8 mouse cellular contexts compared by ENCODE assay signal in the genomic region with DNA sequence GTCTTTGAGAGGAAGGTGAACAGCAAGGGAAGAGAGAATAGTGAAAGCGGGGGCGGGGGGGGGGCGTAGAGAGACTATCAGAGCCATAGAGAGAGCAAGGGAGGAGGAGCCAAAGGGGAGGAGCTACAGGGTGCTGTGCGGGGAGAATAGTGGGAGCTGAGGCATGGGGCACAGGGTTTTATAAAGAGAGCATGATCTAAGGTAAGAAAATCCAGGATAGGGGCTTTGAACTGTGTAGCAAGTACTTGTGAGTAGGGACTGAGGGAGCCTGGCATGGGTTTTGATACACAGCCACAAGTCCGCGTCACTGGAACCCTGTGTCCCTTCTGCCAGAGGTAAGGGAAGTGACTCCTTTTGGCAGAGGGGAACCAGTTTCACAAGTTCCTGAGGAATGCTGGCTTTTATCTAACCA. TPM values are rescaled to one million over a fixed set of nuclear protein-coding genes. Genes with fewer than 3 reads are reported as not detected.
DNase-seq lines count a peak whose midpoint lies in the region; ATAC-seq lines count a peak whose summit lies in the region.

No protein-coding gene starts in this region.

- DNase-seq in retina, postnatal 1 day, result peak; percentile 35
- DNase-seq in retina, embryonic 14.5 days (ENCODE audit: low spot score), result no peak
- peak; percentile 49 to 52 for DNase-seq in heart, postnatal 10 days
- peak; percentile 49 to 52 for DNase-seq in kidney, postnatal 36 days
- DNase-seq in thymus, postnatal 25 days, result peak; percentile 18
- no peak for DNase-seq in frontal cortex, postnatal 25 days (ENCODE audit: low spot score in 2 of 2)

- peak; percentile 43 for ATAC-seq in common myeloid progenitor, adult 5-6 weeks (replicated peaks; ENCODE audit: low read depth, poor library complexity, severe bottlenecking)
- peak; percentile 31; the same call in 1 of the 2 replicates for ATAC-seq in megakaryocyte, adult 5-6 weeks (ENCODE audit: poor library complexity, severe bottlenecking)

- intact Hi-C loops in heart, postnatal 10 days (cut with DNase I), result no loop called here

RNA-seq across cellular contexts. Expression of a gene that starts 54.9 kb away (rescaled TPM):
- 39.4 and 42.2 TPM in 2 replicates for total RNA-seq in common myeloid progenitor, adult 5-6 weeks (2017)
- 10 to 100 TPM; 44.1 to 44.8 TPM for total RNA-seq in heart, postnatal 10 days (2021)
- total RNA-seq in megakaryocyte, adult 5-6 weeks (2015), result 82.9 and 92.0 TPM in 2 replicates
- 81.7 and 82.2 TPM in 2 replicates for total RNA-seq in megakaryocyte, adult 5-6 weeks (2017)

Comparison
In these comparisons a context has a peak if more than half of its experiments do, and no peak if none do; other contexts are left out.
1. DNase-seq: peak in retina, postnatal 1 day (single experiment), heart, postnatal 10 days (2 of 2), kidney, postnatal 36 days (2 of 2) and thymus, postnatal 25 days (single experiment); none in retina, embryonic 14.5 days (single experiment) and frontal cortex, postnatal 25 days (0 of 2).